Mouse (Mus musculus): ENCODE data around the gene Nhlh2. TPM values are rescaled to one million over a fixed set of nuclear protein-coding genes. Genes with fewer than 3 reads are reported as not detected.

Nhlh2 gene
- polyA plus RNA-seq (2015; fragmentation: Nextera tagmentation; extraction: Ambion mirVana), result not detected in 2 replicates

- H3K4me1 ChIP-seq (ENCODE audit: insufficient read depth), result peaks cover 13% of the 10 kb centered on the region
- no peak within 1 kb of the TSS for H3K4me2 ChIP-seq (ENCODE audit: low read depth, low read length)
- H3K36me3 ChIP-seq (replicated peaks; ENCODE audit: insufficient read depth, low read length), result no peaks in the 10 kb centered on the region
- H3K27ac ChIP-seq (ENCODE audit: low read depth), result no peak within 1 kb of the TSS
- WGBS (ENCODE audit: insufficient replicate concordance), result 21% methylated on average over 2 of the region's 2 CpGs
- no peak within 1 kb of the TSS for H3K4me3 ChIP-seq (ENCODE audit: low read depth, low read length)
- ATAC-seq (no peak), DNase-seq (no peak)
- peaks cover 57% of the 10 kb centered on the region for H3K27me3 ChIP-seq (ENCODE audit: insufficient read depth, low read length)
- no peak for TF ChIP-seq CTCF (IDR thresholded peaks at IDR 0.05; ENCODE audit: low read depth)
- TF ChIP-seq EP300 (IDR thresholded peaks at IDR 0.05; ENCODE audit: low read depth), result no peak
- H3K9me3 ChIP-seq (ENCODE audit: low read length), result no peaks in the 10 kb centered on the region
- no peak within 1 kb of the TSS for H3K9ac ChIP-seq (replicated peaks)
These were observed at the start of gene Nhlh2 for GRCm38 (mm10) chr3:102009926-102010381. Nhlh2 (plus strand) TSS chr3:102010076.

- WGBS (ENCODE audit: insufficient replicate concordance), result 88% methylated on average over 15 of the region's 15 CpGs
- DNase-seq (no peak), ATAC-seq (no peak)
- Histone ChIP-seq H3K4me3 (ENCODE audit: low read depth, low read length) (no peak overlapping the region), H3K4me1 (ENCODE audit: insufficient read depth) (no peaks in the 10 kb centered on the region), H3K27ac (ENCODE audit: low read depth) (no peak overlapping the region), H3K9ac (replicated peaks) (no peak overlapping the region), H3K27me3 (ENCODE audit: insufficient read depth, low read length) (no peaks in the 10 kb centered on the region), H3K36me3 (replicated peaks; ENCODE audit: insufficient read depth, low read length) (no peaks in the 10 kb centered on the region), H3K9me3 (ENCODE audit: low read length) (no peaks in the 10 kb centered on the region), H3K4me2 (ENCODE audit: low read depth, low read length) (no peak overlapping the region)
- TF ChIP-seq CTCF (IDR thresholded peaks at IDR 0.05; ENCODE audit: low read depth), result no peak
- TF ChIP-seq EP300 (IDR thresholded peaks at IDR 0.05; ENCODE audit: low read depth), result no peak
These were observed 48.6 kb upstream of the Nhlh2 start for GRCm38 (mm10) chr3:101961146-101961835.

DNA sequence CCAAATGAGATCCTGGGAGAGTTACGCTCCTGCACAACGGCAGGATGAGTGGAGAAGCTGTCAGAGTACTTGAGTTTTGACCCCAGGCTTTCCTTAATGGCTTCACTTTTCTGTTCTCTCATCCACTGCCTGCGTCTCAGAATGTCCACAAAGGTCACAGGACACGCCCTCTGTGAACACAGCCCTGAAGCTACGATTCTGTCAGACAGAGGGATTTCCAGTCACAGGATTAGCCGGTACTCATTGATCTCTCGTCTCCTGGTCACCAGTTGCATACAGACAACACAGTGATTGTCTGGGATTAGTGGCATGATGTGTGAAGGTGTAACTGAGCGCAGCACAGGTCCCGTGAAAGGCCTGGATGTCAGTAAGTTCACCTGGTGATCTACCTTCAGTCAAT, 46.4 kb upstream of the Nhlh2 start:
- no peak overlapping the region for H3K27ac ChIP-seq (ENCODE audit: low read depth)
- H3K27me3 ChIP-seq (ENCODE audit: insufficient read depth, low read length), result no peaks in the 10 kb centered on the region
- DNase-seq, result no peak
- no peaks in the 10 kb centered on the region for H3K36me3 ChIP-seq (replicated peaks; ENCODE audit: insufficient read depth, low read length)
- no peak overlapping the region; the same call in 1 of the 2 replicates for H3K4me2 ChIP-seq (ENCODE audit: low read depth, low read length)
- H3K9ac ChIP-seq (replicated peaks), result no peak overlapping the region
- H3K4me1 ChIP-seq (ENCODE audit: insufficient read depth), result no peaks in the 10 kb centered on the region
- TF ChIP-seq EP300 (IDR thresholded peaks at IDR 0.05; ENCODE audit: low read depth), result no peak
- 0 out of 2 replicates have a peak, but pooled peaks cover under 1% of the 10 kb centered on the region for H3K9me3 ChIP-seq (ENCODE audit: low read length)
- no peak overlapping the region for H3K4me3 ChIP-seq (ENCODE audit: low read depth, low read length)
- peak; percentile 81 for ATAC-seq
- WGBS (ENCODE audit: insufficient replicate concordance), result 62% methylated on average over 9 of the region's 9 CpGs

DNA sequence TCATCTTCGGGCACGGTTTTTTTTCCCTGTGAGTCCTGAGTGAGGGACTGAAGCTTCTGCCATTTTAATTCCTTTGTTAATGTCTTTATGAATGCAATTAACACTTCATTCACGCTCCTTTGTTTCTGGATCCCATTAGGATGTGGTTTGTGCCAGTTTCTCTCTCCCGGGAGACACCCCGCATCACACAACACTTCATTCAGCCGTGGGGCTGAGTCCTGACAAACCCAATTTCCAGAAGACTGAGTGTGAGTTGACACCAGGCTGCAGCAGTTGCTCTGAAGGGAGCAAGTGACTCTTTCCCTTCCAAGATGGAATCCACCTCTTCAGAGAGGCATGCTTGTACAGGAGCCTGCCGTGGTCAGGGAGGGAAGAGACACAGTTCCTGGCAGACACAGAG, 45.5 kb upstream of the Nhlh2 start:
- H3K4me3 ChIP-seq (ENCODE audit: low read depth, low read length), result no peak overlapping the region
- H3K36me3 ChIP-seq (replicated peaks; ENCODE audit: insufficient read depth, low read length), result no peaks in the 10 kb centered on the region
- H3K4me1 ChIP-seq (ENCODE audit: insufficient read depth), result no peaks in the 10 kb centered on the region
- WGBS (ENCODE audit: insufficient replicate concordance), result 74% methylated on average over 7 of the region's 7 CpGs
- TF ChIP-seq EP300 (IDR thresholded peaks at IDR 0.05; ENCODE audit: low read depth) (no peak), CTCF (IDR thresholded peaks at IDR 0.05; ENCODE audit: low read depth) (no peak)
- no peak overlapping the region for H3K27ac ChIP-seq (ENCODE audit: low read depth)
- DNase-seq (no peak), ATAC-seq (no peak)
- no peaks in the 10 kb centered on the region for H3K27me3 ChIP-seq (ENCODE audit: insufficient read depth, low read length)
- no peak overlapping the region for H3K4me2 ChIP-seq (ENCODE audit: low read depth, low read length)
- no peak overlapping the region for H3K9ac ChIP-seq (replicated peaks)
- 0 out of 2 replicates have a peak, but pooled peaks cover 2% of the 10 kb centered on the region for H3K9me3 ChIP-seq (ENCODE audit: low read length)

GRCm38 (mm10) chr3:101966825-101967558, 42.9 kb upstream of the Nhlh2 start:
- no peak overlapping the region for H3K4me3 ChIP-seq (ENCODE audit: low read depth, low read length)
- no peak overlapping the region for H3K4me2 ChIP-seq (ENCODE audit: low read depth, low read length)
- DNase-seq, result no peak
- H3K9ac ChIP-seq (replicated peaks), result no peak overlapping the region
- 40% methylated on average over 3 of the region's 3 CpGs for WGBS (ENCODE audit: insufficient replicate concordance)
- H3K4me1 ChIP-seq (ENCODE audit: insufficient read depth), result no peaks in the 10 kb centered on the region
- 0 out of 2 replicates have a peak, but pooled peaks cover 2% of the 10 kb centered on the region for H3K9me3 ChIP-seq (ENCODE audit: low read length)
- no peaks in the 10 kb centered on the region for H3K36me3 ChIP-seq (replicated peaks; ENCODE audit: insufficient read depth, low read length)
- TF ChIP-seq EP300 (IDR thresholded peaks at IDR 0.05; ENCODE audit: low read depth) (no peak), CTCF (IDR thresholded peaks at IDR 0.05; ENCODE audit: low read depth) (no peak)
- no peak overlapping the region for H3K27ac ChIP-seq (ENCODE audit: low read depth)
- ATAC-seq, result no peak
- no peaks in the 10 kb centered on the region for H3K27me3 ChIP-seq (ENCODE audit: insufficient read depth, low read length)

GRCm38 (mm10) chr3:101975337-101975736, 34.5 kb upstream of the Nhlh2 start:
- Histone ChIP-seq H3K9ac (replicated peaks) (no peak overlapping the region), H3K36me3 (replicated peaks; ENCODE audit: insufficient read depth, low read length) (no peaks in the 10 kb centered on the region), H3K27me3 (ENCODE audit: insufficient read depth, low read length) (no peaks in the 10 kb centered on the region), H3K27ac (ENCODE audit: low read depth) (no peak overlapping the region), H3K4me2 (ENCODE audit: low read depth, low read length) (no peak overlapping the region), H3K4me1 (ENCODE audit: insufficient read depth) (no peaks in the 10 kb centered on the region), H3K4me3 (ENCODE audit: low read depth, low read length) (no peak overlapping the region), H3K9me3 (ENCODE audit: low read length) (no peaks in the 10 kb centered on the region)
- ATAC-seq (no peak), DNase-seq (no peak)
- TF ChIP-seq EP300 (IDR thresholded peaks at IDR 0.05; ENCODE audit: low read depth), result no peak
- no peak for TF ChIP-seq CTCF (IDR thresholded peaks at IDR 0.05; ENCODE audit: low read depth)
- WGBS (ENCODE audit: insufficient replicate concordance), result 84% methylated on average over 10 of the region's 10 CpGs

Measured in liver, postnatal 0 days (tissue).